Mouse (Mus musculus) 3134 (cell line): ENCODE results near the gene Cnppd1.

Source experiments
- DNase-seq: peaks from one replicate; pipeline ENCODE4 v3.0.0-alpha.2; 2011; ENCODE audit warnings: low spot score; ENCODE audit not compliant: insufficient read length; ENCODE audit errors: extremely low read depth

The Cnppd1 gene

GRCm38 (mm10) chr1:75142301-75143261 lies at the start of gene Cnppd1, which contains the start of gene Retreg2:
Gene Cnppd1, minus strand, starts transcription at chr1:75142711.
Gene Retreg2, plus strand, starts transcription at chr1:75142778.
- peak; percentile 96 for DNase-seq

DNA sequence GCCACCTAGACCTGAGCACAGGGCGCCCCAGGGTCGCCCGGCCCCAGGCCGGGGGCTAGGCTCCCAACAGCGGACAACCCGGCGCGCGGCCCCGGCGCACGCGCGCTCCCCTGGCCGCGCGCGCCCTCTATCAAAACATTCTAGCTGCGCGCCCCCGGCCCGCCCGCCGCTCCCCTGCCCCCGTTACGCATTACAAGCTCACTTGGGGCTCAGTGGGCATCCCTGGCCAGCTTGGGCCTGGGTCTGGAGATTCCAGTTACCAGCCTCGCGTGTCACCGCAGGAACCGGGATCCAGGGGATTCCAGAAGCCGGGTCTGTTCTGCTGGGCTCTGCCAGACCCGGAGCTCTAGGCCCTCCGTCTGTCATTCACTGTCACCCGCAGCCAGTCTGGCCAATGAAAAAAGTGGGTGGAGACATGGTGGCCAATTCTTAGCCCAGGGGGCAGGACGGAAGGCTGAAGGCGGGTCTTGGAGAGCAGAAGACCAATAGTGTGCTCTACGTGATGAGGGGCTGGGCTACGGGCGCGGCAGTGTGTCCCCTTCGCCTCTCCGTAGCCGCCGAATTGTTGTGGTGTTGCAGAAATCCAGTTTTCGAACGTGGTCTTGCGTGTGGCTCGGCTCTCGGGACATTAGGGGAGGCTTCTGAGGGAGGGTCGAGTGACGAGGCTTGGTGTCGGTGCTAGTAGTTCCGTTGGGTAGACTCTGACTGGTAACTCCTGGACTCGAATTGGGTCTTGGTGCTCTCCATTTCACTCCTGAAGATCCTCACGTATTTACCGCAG lies 49.3 kb upstream of the Cnppd1 start, which contains the start of the genes Ankzf1 and Atg9a:
Gene Ankzf1 (plus strand): TSS at position 530 of the 781 bp plus-strand sequence.
Gene Atg9a (minus strand): TSS at position 575 of the 781 bp plus-strand sequence.
- peak; percentile 97 for DNase-seq

- DNase-seq: no peak
Measured at GRCm38 (mm10) chr1:75191258-75191621, 48.7 kb upstream of the Cnppd1 start.

- DNase-seq: no peak
Measured at GRCm38 (mm10) chr1:75190577-75190976, 48.1 kb upstream of the Cnppd1 start.

DNA sequence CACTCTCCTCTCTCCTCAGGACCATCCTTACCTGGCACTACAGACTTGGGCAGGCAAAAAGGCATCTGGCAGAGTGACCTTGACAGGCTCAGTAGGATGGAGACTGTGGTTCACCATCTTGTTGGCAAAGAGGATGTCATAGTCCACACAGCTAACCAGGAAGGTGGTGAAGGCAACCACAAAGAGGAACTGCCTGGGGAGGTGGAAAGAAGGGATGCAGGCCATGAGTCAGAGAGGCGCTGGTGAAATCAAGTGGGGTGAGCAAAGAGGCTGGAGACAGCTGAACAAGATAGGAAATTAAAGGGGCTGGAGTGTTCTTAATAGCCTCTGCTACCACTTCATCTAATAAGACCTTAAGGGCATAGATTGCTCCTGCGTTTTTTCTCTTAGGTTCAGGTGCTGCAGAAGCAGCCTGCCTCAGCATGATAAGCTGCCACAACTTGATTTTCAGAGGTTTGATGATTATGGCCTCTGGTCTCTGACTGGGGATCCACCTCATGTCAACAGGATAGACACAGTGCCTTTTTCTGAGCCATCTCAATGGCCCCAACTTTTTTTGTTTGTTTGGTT lies 45.5 kb upstream of the Cnppd1 start:
- no peak for DNase-seq

DNA sequence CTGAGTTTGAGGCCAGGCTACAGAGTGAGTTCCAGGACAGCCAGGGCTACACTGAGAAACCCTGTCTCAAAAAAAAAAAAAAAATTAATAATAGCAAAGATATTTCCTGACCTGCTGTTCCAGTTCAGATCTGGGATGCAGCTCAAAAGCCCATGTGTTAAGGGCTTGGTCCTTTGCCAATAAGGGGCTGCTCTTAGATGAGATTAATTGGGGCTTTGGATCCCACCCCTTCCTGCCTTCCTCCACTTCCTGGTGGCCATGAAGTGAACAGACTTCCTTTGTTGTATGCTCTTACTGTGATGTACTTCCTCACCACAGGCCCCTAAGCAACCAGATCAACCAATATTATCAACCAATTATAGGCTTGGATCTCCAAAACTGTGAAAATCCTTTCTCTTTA lies 44.6 kb upstream of the Cnppd1 start:
- DNase-seq: no peak

DNA sequence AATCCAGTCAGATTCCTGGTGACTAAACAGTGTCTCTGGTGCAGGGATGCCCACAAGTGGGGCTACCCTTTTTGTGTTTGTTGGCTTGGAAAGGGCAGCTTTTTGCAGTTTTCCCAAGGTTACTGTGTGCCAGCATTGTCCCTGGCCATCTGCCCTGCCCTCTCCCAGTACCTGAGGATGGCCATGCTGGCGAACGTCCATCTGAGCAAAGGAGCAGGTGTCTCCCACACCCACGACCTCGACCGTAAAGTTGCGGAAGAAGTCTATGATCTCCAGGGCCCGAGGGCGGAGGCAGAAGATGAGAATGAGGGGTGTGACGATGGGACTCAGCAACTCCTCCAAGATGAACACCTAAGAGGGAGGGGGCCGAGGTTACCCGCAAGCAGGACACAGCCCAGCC lies 43.0 kb upstream of the Cnppd1 start:
- no peak for DNase-seq

GRCm38 (mm10) chr1:75182160-75182559 lies 39.6 kb upstream of the Cnppd1 start:
- DNase-seq: no peak

DNA sequence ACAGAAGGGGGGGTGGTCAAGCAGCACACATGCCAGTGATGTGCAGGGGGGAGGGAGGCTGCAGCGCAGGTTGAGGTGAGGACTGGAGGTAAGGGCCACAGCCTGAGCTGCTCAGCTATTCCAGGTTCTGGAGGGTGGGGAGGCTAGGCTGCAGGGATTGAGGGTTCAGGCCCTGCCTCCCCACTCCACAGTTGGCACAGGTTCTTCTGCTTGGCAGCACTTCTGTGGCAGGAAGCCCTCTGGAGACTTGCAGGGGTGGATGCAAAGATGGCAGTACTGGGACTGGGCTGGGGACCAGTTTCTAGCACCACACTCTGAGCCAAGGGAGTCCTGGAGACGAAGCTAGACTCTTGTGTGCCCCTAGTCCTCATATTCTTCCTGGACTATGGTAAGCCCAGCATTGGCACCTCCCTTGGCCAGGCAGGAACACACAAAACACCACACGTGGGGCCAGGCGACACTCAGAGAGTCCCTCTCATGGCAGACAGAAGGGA lies 38.9 kb upstream of the Cnppd1 start:
- no peak for DNase-seq

DNA sequence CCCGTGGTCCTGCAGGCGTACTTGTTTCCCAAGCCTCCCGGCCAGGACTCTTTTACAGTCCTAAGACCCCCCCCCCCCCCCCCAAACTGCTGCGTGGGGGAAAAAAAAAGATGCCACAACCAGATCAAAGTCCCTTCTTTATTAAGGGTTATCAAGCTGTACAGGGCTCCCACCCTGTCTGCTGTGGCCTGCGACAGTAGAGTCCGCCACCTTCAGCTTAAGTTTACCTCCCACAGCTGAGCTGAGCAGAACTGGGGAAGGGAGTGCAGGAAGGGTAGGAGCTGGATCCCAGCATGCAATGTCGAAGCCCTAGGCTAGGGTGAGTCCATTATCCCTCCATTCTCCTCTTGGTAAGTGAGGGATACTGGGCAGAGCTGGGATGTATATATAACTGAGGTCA lies 38.2 kb upstream of the Cnppd1 start:
- no peak for DNase-seq

- DNase-seq: peak; percentile 86
Measured at GRCm38 (mm10) chr1:75180105-75180590, 37.6 kb upstream of the Cnppd1 start, which contains the start of gene Abcb6. Gene Abcb6, minus strand, starts transcription at chr1:75180392.

- DNase-seq: peak; percentile 80
Measured at GRCm38 (mm10) chr1:75179334-75180104, 37.0 kb upstream of the Cnppd1 start.

GRCm38 (mm10) chr1:75168472-75169464 lies 26.3 kb upstream of the Cnppd1 start, which contains the start of gene Zfand2b:
Gene Zfand2b, plus strand, starts transcription at chr1:75168646.
- peak; percentile 97 for DNase-seq

DNA sequence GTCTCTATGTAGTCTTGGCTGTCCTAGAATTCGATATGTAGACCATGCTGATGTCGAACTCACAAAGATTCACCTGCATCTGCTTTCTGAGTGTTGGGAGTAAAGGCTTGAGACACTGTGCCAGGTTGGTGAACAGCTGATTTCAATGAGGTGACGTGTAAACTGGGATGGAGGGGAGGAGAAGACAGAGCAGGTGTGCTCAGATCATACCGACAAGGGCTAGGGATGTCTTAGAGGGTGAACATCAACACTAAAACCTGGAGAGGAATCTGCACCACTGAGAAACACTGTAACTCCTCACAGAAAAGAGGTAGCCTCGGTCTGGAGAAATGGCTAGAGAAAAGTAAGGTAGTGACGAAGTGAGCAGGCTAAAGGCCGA lies 25.6 kb upstream of the Cnppd1 start:
- no peak for DNase-seq

DNA sequence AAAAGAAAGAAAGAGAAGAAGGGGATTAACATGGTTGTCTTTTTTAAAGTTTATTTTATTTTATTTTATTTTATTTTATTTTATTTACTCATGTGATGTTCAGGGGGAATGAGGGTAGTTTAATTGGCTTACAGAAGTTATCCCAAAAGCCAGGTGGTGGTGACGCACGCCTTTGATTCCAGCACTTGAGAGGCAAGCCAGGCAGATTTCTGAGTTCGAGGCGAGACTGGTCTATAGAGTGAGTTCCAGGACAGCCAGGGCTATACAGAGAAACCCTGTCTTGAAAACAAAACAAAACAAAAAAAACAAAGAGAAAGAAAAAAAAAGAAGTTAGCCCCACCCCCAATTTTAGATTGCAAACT lies 17.7 kb upstream of the Cnppd1 start:
- DNase-seq: no peak

DNA sequence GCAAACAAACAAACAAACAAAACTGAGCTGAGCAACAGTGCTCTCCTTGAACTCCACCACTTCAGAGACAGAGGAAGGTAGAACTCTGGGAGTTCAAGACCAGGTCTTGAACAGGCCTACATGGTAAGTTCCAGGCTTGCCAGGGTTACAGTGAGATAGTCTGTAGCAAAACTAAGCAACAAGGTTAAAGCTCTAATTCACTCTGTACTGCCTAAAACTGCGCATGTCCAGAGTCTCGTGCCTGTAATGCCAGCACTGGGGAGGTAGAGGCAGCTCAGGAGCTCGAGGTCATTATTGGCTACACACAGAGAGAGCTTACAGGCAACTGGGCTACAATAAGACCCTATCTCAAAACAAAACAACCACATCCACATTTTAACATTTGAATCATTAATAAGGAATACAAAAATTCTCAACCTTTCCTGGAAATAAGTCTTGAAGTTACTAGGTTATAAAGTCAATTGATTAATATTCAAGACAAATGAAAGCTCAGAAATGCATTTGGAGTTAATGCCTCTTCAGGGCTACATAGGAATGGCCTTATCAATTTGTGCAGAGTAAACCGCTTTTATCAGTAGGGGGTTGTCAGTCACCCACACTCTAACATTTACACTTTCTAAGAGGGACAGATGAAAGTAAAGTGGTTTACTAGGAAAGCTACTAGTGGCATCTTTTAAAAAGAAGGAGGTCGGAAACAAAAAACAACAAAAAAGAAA lies 17.2 kb upstream of the Cnppd1 start:
- DNase-seq: no peak

- no peak for DNase-seq
Measured at GRCm38 (mm10) chr1:75158990-75159389, 16.5 kb upstream of the Cnppd1 start.

GRCm38 (mm10) chr1:75155837-75156236 lies 13.3 kb upstream of the Cnppd1 start:
- no peak for DNase-seq
